Mouse (Mus musculus): ENCODE data around the gene Rab17. TPM values are rescaled to one million over a fixed set of nuclear protein-coding genes. Genes with fewer than 3 reads are reported as not detected.

Gene Rab17
- polyA plus RNA-seq, 1 experiment, result not detected

DNA sequence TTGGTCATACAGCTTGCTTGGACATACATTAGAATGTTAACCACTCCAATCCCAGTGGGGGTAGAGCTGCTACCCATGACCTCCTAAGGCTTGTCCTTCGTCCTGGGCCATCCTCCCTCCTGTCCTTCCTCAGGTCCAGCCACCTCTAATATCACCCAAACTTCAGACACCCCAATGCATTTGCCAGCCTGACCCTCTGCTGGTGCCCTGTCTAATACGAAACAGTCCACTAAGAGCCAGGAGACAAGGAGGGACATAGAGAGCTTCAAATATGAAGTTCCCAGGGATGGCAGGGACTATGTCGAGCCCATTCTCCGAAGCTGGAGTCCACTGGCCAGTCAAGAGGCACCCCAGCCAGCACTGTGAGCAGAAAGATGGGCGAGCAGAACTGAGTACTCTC lies 28.2 kb upstream of the Rab17 start:
- Histone ChIP-seq H3K4me3 (ENCODE audit: insufficient read depth, low read length) (0 out of 2 replicates have a peak overlapping the region, but pooled peaks have one; percentile 97), H3K4me1 (ENCODE audit: control insufficient read depth, insufficient read depth, low read length) (peaks cover 12% of the 10 kb centered on the region), H3K27ac (ENCODE audit: insufficient read depth, low read depth, low read length) (no peak overlapping the region)
- TF ChIP-seq POLR2A (IDR thresholded peaks at IDR 0.05; ENCODE audit: borderline replicate concordance, low read depth, low read length) (no peak), CTCF (IDR thresholded peaks at IDR 0.05; ENCODE audit: low read depth, low read length) (no peak)

DNA sequence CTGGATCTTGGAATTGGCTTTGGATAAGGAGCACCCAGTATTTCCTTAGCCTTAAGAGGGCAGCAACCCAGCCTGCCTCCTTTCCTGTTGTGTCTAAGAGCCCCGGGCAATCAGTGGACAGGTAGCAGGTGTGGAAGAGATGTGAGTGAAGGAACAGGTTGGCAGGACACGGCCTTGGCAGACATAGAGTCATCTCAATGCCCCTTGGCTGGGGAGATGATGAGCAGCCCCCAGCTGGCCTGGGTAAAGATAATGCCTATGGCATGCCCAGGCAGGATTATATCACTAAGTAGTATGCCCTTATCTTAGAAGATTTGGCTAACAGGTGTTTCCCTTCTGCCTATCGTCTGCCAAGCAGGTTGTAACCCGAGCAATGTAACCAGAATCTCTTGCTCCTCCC lies 27.7 kb upstream of the Rab17 start:
- Histone ChIP-seq H3K4me3 (ENCODE audit: insufficient read depth, low read length) (no peak overlapping the region), H3K27ac (ENCODE audit: insufficient read depth, low read depth, low read length) (no peak overlapping the region), H3K4me1 (ENCODE audit: control insufficient read depth, insufficient read depth, low read length) (peaks cover 12% of the 10 kb centered on the region)
- TF ChIP-seq POLR2A (IDR thresholded peaks at IDR 0.05; ENCODE audit: borderline replicate concordance, low read depth, low read length) (no peak), CTCF (IDR thresholded peaks at IDR 0.05; ENCODE audit: low read depth, low read length) (no peak)

DNA sequence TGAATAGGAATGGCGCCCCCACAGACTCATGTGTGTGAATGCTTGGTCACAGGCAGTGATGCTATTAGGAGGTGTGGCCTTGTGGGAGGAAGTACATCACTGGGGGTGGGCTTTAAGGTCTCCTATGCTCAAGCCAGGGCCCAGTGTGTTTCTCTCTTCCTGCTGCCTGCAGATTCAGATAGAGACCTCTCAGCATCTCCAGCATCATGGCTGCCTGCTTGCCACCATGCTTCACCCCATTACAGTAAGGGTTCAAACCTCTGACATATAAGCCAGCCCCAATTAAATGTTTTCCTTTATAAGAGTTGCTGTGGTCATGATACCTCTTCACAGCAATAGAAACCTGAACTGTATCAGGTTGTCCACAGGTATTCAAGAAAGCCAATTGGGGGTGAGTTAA lies 26.5 kb upstream of the Rab17 start:
- Histone ChIP-seq H3K4me1 (ENCODE audit: control insufficient read depth, insufficient read depth, low read length) (peaks cover 12% of the 10 kb centered on the region), H3K27ac (ENCODE audit: insufficient read depth, low read depth, low read length) (no peak overlapping the region), H3K4me3 (ENCODE audit: insufficient read depth, low read length) (no peak overlapping the region)
- TF ChIP-seq POLR2A (IDR thresholded peaks at IDR 0.05; ENCODE audit: borderline replicate concordance, low read depth, low read length), result no peak
- TF ChIP-seq CTCF (IDR thresholded peaks at IDR 0.05; ENCODE audit: low read depth, low read length), result no peak

DNA sequence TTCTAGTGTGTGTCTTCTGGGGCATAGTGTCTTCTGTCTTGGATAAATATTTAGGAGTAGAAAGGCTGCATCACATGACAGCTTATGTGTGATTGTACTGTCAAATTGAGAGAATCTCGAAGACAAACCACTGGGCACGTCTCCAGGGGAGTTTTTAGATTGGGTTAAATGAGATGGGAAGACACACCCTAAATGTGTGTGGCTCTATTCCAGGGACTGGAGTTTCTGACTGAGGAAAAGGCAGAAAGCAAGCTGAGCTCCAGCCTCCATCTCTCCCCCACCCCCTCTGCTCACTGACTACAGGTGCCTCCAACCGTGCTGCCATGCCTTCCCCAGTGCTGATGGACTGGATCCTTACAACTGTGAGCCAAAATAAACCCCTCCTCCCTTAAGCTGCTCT lies 11.9 kb upstream of the Rab17 start:
- Histone ChIP-seq H3K4me3 (ENCODE audit: insufficient read depth, low read length) (no peak overlapping the region), H3K4me1 (ENCODE audit: control insufficient read depth, insufficient read depth, low read length) (no peaks in the 10 kb centered on the region), H3K27ac (ENCODE audit: insufficient read depth, low read depth, low read length) (no peak overlapping the region)
- TF ChIP-seq CTCF (IDR thresholded peaks at IDR 0.05; ENCODE audit: low read depth, low read length), result no peak
- no peak for TF ChIP-seq POLR2A (IDR thresholded peaks at IDR 0.05; ENCODE audit: borderline replicate concordance, low read depth, low read length)

DNA sequence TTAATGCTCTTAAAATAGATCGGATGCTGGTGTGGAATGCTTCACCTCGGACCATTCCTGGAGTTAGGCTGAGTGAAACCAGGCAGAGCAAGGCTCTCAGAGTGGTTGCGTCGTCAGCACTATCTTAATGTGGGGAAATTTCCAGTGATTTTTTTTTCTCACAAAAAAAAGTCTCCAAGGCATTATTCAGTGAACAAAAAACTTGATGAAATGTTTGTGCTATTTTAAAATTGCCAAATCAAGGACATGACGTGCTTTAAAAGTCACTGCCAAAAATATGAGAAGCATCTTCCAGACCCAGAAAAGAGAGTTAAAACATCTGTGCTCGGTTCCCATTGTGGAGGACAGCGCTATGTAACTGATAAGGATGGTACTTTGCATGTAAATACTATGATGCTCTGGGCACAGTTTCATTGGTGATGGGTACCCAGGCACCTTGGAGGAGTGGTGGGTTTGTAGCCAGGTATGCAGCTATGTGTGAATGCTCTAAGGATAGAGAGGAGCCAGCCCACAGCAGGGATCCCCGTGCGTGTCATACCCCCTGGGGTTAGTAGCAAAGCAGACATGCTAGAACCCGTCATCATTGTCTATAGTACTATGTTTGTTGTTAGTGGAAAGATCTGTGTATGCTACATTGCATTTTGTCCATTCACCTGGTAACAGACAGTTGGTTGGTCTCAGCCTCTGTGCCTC lies 11.3 kb upstream of the Rab17 start:
- no peak overlapping the region for H3K4me3 ChIP-seq (ENCODE audit: insufficient read depth, low read length)
- TF ChIP-seq CTCF (IDR thresholded peaks at IDR 0.05; ENCODE audit: low read depth, low read length) (no peak), POLR2A (IDR thresholded peaks at IDR 0.05; ENCODE audit: borderline replicate concordance, low read depth, low read length) (no peak)
- H3K4me1 ChIP-seq (ENCODE audit: control insufficient read depth, insufficient read depth, low read length), result peaks cover 5% of the 10 kb centered on the region
- no peak overlapping the region for H3K27ac ChIP-seq (ENCODE audit: insufficient read depth, low read depth, low read length)

DNA sequence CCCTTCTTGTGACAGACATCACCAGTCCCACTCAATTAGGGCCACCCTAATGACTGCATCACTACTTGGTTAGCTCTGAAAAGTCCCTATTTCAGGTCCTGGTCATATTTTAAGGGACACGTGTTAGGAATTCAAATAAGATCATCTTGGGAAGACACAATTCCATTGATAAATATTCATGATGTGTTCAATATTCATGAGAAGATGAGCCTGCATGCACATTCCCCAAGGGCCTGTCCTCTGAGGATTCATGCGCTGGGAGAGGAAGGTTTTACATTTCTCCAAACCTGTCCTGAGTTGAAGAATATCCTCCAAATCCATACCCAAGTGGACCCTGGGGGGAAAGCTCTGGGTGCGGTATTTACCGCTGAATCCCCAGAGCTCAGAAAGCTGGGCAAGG lies 6.5 kb upstream of the Rab17 start:
- Histone ChIP-seq H3K4me1 (ENCODE audit: control insufficient read depth, insufficient read depth, low read length) (peaks cover 27% of the 10 kb centered on the region), H3K4me3 (ENCODE audit: insufficient read depth, low read length) (no peak overlapping the region), H3K27ac (ENCODE audit: insufficient read depth, low read depth, low read length) (no peak overlapping the region)
- TF ChIP-seq CTCF (IDR thresholded peaks at IDR 0.05; ENCODE audit: low read depth, low read length) (no peak), POLR2A (IDR thresholded peaks at IDR 0.05; ENCODE audit: borderline replicate concordance, low read depth, low read length) (no peak)

DNA sequence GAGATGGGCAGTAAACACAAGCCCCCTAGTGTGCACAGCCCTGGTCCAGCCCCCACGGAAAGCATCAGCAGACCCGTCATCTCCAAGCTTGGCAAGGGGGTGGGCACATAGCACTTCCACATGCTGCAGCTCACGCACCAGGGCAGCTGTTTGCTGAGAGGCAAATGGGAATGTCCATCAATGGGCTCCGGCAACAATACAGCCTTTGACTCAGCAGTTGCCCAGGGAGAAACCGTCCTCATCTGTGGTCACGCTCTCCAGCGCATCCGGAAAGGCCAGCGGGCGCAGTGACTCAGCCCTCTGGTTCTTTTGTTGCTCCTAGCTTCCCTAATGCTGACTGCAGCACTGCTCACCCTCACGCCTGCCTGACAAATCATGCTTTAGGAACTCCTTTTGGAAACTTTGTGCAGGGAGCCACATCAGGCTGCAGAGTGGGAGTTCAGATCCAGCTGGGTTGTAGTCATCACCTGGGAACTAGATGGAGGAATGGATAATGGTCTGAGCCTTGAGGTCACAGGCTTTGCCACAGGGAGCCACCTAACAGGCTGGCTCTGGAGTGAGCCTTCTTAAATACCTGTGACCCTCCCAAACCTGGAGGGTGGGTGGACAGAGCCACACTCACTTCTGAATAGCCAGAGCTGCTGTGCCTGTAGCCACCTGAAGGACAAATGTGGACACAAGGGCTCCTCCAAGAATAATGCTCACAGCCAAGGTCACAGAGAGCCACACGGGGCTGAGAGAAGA lies 5.6 kb upstream of the Rab17 start:
- Histone ChIP-seq H3K27ac (ENCODE audit: insufficient read depth, low read depth, low read length) (peak overlapping the region; percentile 70), H3K4me1 (ENCODE audit: control insufficient read depth, insufficient read depth, low read length) (peaks cover 27% of the 10 kb centered on the region), H3K4me3 (ENCODE audit: insufficient read depth, low read length) (no peak overlapping the region)
- TF ChIP-seq CTCF (IDR thresholded peaks at IDR 0.05; ENCODE audit: low read depth, low read length) (no peak), POLR2A (IDR thresholded peaks at IDR 0.05; ENCODE audit: borderline replicate concordance, low read depth, low read length) (no peak)

DNA sequence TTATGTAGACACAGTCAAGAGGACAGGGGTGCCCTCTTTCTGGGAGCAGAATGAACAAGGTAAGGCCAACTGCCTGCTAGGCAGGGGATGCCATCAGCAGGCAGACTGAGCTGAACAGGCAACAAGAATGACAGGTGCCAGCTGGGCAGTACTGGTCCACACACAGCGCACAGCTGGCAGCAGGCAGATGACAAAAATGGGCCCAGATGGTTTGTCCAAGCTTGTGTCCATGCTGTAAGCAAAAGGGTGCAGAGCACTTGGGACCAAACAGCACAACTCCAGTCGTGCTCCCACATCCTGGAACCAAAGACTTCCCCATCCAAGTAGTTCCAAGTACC lies 4.1 kb upstream of the Rab17 start:
- Histone ChIP-seq H3K4me1 (ENCODE audit: control insufficient read depth, insufficient read depth, low read length) (peaks cover 27% of the 10 kb centered on the region), H3K4me3 (ENCODE audit: insufficient read depth, low read length) (no peak overlapping the region), H3K27ac (ENCODE audit: insufficient read depth, low read depth, low read length) (no peak overlapping the region)
- TF ChIP-seq POLR2A (IDR thresholded peaks at IDR 0.05; ENCODE audit: borderline replicate concordance, low read depth, low read length), result no peak
- TF ChIP-seq CTCF (IDR thresholded peaks at IDR 0.05; ENCODE audit: low read depth, low read length), result no peak; the same call in none of the 2 replicates

DNA sequence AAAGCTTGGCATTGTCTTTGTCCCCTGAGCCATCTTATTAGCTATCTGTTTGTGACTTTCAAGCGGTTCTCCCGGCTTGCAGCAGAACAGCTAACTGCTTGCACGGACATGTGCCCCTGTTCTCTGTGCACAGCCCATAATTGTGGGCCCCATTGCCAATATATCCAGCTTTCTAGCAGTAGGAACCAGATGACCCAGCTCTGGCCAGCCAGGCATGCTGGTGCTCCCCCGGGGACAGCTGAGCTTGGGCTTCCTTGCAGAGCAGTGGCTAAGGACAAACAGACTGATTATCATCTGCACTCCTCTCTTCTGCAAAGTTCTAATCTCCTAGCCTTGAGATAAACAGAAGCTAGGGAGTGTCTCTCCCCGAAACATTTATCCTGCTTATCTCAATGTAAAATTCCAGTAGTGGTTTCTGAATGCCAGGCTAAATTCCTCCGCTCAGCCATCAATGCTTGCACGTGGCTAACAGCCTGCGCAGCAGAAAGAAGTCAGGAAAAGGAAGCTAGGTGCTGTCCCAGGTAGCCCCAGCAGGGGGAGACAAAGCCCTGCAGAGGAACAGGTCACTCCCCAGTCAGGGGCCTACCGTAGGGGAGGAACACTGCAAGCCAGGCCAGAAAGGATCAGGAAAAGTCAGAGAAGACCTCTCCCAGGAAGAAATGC lies 3.6 kb upstream of the Rab17 start:
- Histone ChIP-seq H3K4me1 (ENCODE audit: control insufficient read depth, insufficient read depth, low read length) (peaks cover 27% of the 10 kb centered on the region), H3K4me3 (ENCODE audit: insufficient read depth, low read length) (no peak overlapping the region), H3K27ac (ENCODE audit: insufficient read depth, low read depth, low read length) (no peak overlapping the region)
- TF ChIP-seq POLR2A (IDR thresholded peaks at IDR 0.05; ENCODE audit: borderline replicate concordance, low read depth, low read length) (no peak), CTCF (IDR thresholded peaks at IDR 0.05; ENCODE audit: low read depth, low read length) (peak; percentile 97)

DNA sequence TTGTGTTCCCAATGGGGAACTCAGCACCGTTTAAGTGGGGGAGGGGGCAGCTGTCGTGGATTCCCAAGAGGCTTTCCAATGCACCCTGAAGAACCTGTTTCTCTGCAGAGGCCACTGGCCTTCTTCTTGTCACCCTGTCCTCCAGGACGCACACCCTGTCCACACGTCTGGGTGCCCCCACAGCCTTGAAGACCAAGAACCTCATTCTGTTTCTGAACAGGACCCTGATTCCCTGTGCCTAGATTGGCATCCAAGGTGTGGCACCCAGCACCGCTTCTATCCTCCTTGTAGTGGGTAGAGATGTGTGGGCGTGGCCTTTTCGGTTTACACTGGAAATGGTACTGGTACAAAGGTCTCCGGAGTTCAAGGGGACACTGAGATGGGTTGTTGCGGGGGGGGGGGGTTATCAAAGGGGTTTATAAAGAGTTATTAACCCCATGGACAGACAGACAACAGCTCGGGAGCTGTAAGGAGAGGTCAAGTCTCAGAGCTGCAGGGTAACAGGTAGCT lies 475 bp upstream of the Rab17 start:
- H3K27ac ChIP-seq (ENCODE audit: insufficient read depth, low read depth, low read length), result no peak overlapping the region
- no peak overlapping the region for H3K4me3 ChIP-seq (ENCODE audit: insufficient read depth, low read length)
- peaks cover 15% of the 10 kb centered on the region for H3K4me1 ChIP-seq (ENCODE audit: control insufficient read depth, insufficient read depth, low read length)
- no peak for TF ChIP-seq CTCF (IDR thresholded peaks at IDR 0.05; ENCODE audit: low read depth, low read length)
